Mouse (Mus musculus) CD4-positive helper T cell, adult 2 months (primary cell): Measurements from ENCODE around the gene Egfl8.

ENCODE experiments used
- DNase-seq: peaks from one replicate; pipeline ENCODE4 v3.0.0-alpha.2; 2012; ENCODE audit warnings: low read depth, missing footprints, low spot score

The Egfl8 gene

GRCm38 (mm10) chr17:34576577-34576976 lies 39.2 kb downstream of the Egfl8 start:
- DNase-seq = no peak

- no peak for DNase-seq
Measured at GRCm38 (mm10) chr17:34572361-34572760, 43.4 kb downstream of the Egfl8 start.

GRCm38 (mm10) chr17:34571875-34572274 lies 43.9 kb downstream of the Egfl8 start:
- DNase-seq = peak; percentile 44

GRCm38 (mm10) chr17:34569919-34570318 lies 45.9 kb downstream of the Egfl8 start:
- DNase-seq = no peak

- no peak for DNase-seq
Measured at GRCm38 (mm10) chr17:34568421-34568820, 47.4 kb downstream of the Egfl8 start.

- no peak for DNase-seq
Measured at GRCm38 (mm10) chr17:34567311-34567710, 48.5 kb downstream of the Egfl8 start.

- no peak for DNase-seq
Measured at GRCm38 (mm10) chr17:34564796-34565195, 51.0 kb downstream of the Egfl8 start.

- no peak for DNase-seq
Measured at GRCm38 (mm10) chr17:34564003-34564421, 51.8 kb downstream of the Egfl8 start, which contains the start of gene Notch4. TSS of gene Notch4 (plus strand) at chr17:34564268.

- DNase-seq = no peak
Measured at GRCm38 (mm10) chr17:34563354-34563753, 52.4 kb downstream of the Egfl8 start.
